Mouse (Mus musculus) gastrocnemius, postnatal 14 days (tissue): ENCODE measurements around the gene Glo1. TPM values are rescaled to one million over a fixed set of nuclear protein-coding genes. Genes with fewer than 3 reads are reported as not detected.

ENCODE experiments used
- DNase-seq: peaks from one replicate; pipeline ENCODE4 v3.0.0; 2021; ENCODE audit warnings: mixed read lengths
- intact Hi-C: fragments of 180-260 bp; cut with DNase I; formaldehyde crosslinking; loops from one replicate; pipeline ENCODE4 v1.15.1; 2025; ENCODE audit warnings: low total_unique reads
- total RNA-seq, 2 experiments: library from RNA; stranded (reverse); gene quantifications; 2 replicates each; pipeline ENCODE4 v1.2.3; 2021

Glo1 gene
- total RNA-seq, 2 experiments from 2014 or later = 125 to 128 TPM

DNA sequence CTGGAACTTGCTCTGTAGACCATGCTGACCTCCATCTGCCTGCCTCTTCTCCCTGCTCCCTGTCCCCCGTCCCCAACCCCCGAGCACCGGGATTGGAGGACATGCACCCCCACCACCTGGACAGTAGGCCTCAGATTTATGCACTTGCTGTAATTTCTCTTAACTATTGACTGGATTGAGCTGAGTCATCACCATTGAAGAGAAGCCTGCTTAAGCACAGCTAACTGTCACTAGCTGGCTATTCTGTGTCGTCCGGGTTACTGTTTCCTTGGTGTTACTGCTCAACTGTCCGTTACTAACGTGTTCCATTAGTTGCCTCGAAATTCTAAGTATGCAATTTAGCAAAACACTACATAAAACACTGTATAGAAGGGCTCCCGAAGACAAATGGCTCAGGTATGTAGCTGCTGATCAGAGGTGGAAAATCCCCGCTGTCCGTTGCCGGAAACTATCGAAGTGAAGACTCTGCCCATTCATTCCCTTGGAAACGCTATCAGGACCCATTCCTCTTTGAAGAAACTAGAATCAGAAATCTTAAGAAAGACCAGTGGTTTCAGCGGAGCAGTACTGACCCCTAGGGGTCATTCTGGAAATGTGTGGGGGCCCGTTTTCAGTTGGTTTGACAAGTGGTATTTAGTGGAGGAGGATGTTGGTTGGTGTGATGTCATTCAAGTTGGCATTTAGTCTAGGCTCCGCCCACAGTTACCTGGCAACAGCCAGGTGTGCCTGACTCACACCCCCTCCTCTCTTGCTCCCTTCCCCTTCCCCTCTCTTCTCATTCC, 36.1 kb downstream of the Glo1 start:
- DNase-seq = peak; percentile 43
- intact Hi-C loops = loop anchor here (5.0 kb wide), 1 partner anchor 33 kb away; no protein-coding TSS in a partner anchor

DNA sequence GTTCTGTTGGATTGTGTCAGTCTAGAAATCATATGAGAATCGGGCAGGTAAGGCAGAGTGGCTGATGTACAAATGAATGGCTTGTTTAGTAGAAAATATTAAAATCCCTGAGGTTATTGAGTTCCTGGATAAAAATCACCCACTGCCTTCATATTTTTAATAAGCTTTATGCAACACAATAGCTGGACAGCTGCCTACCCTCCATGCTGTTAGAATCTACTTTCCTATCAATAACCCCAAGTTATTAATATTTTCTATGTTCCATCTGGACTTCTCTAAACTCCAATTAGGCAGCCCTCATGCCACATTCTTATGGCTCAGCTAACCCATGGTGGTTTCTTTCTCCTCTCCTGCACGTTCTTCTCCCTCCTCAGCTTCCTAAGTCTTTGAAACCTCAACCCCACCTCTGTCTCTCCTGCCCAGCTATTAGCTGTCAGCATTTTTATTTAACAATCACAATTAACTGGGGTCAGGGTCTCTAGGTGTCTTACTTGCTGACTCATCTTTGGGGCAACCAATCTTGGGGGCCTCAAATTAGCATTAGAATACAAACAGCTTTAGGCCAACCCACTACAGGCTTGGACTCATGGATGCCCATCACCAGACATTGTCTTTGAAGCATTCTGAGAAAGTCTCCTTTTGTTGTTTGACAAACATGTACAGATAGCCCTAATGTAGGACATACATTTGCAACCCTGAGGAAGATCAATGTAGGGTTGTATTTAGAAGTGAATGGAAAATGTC, 43.2 kb downstream of the Glo1 start:
- DNase-seq = no peak
- intact Hi-C loops = no loop called here

GRCm38 (mm10) chr17:30582313-30582712, 44.4 kb downstream of the Glo1 start:
- DNase-seq = no peak
- intact Hi-C loops = no loop called here

GRCm38 (mm10) chr17:30581201-30581600, 45.5 kb downstream of the Glo1 start:
- DNase-seq = no peak
- intact Hi-C loops = no loop called here

DNA sequence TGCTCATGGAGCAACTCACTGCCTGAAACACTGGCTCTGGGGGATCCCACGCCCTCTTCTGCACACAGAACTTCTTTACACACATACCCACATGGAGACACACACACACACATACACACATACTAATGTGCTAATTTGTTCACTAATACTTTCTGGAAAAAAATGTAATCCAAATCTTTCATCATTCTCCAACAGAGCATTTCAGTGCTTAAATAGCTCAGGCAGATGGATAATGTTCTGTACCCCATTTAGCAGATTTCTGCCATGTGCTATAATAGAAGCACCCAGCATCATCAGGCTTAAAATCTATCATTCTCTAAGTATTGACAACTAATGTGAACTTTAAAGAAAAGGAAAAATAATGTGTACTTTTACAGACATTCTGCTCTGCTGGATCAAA, 45.9 kb downstream of the Glo1 start:
- intact Hi-C loops = no loop called here
- no peak for DNase-seq

- intact Hi-C loops = no loop called here
- no peak for DNase-seq
These were observed 49.7 kb downstream of the Glo1 start for GRCm38 (mm10) chr17:30576946-30577345.

- peak; percentile 91 for DNase-seq
- intact Hi-C loops = no loop called here
These were observed 50.5 kb downstream of the Glo1 start, which contains the start of gene Btbd9 for GRCm38 (mm10) chr17:30575941-30576773. Gene Btbd9, minus strand, starts transcription at chr17:30576488.

DNA sequence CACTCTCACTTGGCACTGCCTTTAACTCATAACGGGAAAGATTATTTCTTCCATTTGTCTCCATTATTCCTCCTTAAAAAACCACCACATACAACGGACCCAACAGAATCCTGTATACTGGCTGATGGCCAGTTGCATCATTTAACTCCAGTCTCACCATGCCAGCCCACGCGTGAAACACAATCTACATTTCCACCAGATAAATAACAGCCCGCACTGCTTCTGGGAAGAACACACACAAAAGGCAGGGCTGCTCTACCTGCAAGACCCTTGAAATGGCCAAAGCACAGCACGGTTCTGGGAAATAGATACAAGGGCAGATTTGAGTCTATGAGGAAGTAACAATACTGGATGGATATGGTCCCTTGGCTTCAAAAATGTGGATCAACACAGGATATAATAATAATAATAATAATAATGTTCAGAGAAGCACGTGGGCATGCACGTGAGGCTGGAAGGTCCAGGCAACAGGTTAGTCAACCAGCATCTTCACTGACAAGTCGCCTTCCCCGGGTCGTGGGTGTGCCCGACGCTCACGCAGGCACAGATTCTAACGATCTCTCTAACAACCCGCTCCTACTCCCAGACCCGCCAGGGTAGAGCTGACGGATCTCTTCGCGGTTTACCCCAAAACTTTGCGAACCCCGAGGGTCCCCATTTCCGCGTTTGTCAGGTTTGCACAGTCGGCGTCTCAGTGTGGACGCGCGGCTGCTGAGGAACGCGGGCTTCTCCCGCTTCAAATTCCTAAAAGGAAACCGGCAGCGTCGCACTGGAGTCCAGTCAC, 51.4 kb downstream of the Glo1 start:
- intact Hi-C loops = no loop called here
- no peak for DNase-seq

- DNase-seq = no peak
- intact Hi-C loops = no loop called here
These were observed 51.9 kb downstream of the Glo1 start for GRCm38 (mm10) chr17:30574783-30575075.

DNA sequence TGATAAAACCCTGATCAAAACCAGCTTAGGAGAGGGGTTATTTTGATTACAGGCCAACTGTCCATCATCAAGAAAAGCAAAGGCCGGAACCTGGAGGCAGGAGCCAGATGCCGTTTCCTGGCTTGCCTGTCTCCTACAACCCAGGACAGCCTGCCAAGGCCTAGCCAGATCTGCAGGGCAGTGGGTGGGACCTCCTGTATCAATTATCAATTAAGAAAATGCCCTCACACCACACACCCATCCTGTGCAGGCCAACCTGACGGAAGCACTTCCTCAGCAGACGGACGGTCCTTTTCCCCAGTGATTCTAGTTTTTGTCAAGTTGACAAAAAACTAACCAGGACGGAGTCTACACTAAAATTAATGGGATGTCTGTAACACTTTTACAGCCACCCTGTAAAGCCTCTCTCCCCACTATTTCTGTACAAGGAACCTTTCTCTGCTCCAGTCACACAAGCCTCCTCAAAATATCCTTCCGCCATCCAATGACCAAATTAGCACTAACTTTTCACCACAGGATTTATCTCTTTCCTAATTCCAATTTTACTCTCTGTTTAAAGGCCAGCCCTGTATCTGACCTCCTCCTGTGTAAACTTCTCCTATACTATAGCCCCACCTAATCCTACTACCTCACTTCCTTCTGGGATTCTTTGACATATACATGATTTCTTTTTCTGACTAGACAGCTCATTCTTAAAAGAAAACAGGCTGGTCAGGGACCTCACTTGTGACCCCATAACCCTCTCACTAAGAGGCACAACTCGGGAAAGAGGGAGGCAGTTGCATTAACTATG, 52.5 kb downstream of the Glo1 start:
- no peak for DNase-seq
- intact Hi-C loops = no loop called here

GRCm38 (mm10) chr17:30570971-30571370, 55.7 kb downstream of the Glo1 start:
- intact Hi-C loops = no loop called here
- DNase-seq = no peak

DNA sequence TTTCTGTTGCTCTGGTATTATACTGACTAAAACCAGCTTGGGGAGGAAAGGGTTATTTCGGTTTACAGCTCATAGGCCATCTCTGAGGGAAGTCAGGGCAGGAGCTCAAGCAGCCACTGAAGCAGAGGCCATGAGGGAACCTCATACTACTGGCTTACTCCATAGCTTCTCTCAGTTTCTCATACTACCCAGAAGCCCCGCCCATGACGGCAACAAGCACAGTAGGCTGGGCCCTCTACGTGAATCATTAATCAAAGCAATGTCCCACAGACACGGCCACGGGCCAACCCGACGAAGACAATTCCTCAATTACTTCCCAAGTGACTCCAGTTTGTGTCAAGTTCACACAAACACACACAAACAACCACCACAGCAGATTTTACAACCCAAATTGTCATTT, 56.5 kb downstream of the Glo1 start:
- intact Hi-C loops = no loop called here
- DNase-seq = no peak

- DNase-seq = no peak
- intact Hi-C loops = no loop called here
These were observed 58.2 kb downstream of the Glo1 start for GRCm38 (mm10) chr17:30568473-30568872.

GRCm38 (mm10) chr17:30564971-30565370, 61.7 kb downstream of the Glo1 start:
- DNase-seq = no peak

DNA sequence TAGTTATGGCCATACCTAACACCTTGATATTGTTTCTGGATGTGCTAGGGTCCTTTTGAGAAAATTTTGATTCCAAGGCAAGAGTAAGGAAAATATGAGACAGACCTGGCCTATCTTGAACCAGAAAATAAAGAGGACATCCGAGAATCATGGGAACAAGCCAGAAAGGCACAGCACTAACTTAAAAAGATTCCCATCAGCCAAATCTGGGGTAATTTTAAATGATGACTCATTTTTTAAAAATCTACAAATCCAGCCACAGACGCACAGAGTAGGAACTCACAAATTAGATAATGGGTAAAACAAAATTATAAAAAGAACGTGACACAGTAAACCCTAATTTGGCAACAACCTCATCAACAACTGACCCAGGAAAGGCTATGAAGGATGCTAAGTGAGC, 62.3 kb downstream of the Glo1 start:
- no peak for DNase-seq
- intact Hi-C loops = no loop called here

More at GRCm38 (mm10) chr17:30564971-30565370, 61.7 kb downstream of the Glo1 start:
- intact Hi-C loops = no loop called here

GRCm38 (mm10) chr17:30563484-30564075, 63.1 kb downstream of the Glo1 start:
- intact Hi-C loops = no loop called here
- no peak for DNase-seq

DNA sequence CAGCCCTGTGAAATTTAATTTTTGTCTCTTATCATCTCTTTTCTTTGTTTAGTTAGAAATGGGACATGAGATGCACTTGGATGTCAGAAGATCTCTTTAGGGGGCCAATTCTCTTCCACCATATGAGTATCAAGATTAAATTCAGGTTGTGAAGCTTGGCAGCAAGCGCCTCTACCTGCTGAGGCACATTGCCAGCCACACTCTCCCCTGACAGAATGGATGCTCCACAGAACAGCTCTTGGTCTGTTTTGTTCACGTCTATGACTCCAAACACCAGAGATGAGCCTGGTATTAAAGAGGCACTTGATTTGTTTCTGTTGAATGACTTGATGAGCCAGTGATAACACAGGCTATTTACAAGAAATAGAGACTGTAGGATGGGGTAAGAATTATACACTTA, 63.9 kb downstream of the Glo1 start:
- intact Hi-C loops = no loop called here
- DNase-seq = no peak

DNA sequence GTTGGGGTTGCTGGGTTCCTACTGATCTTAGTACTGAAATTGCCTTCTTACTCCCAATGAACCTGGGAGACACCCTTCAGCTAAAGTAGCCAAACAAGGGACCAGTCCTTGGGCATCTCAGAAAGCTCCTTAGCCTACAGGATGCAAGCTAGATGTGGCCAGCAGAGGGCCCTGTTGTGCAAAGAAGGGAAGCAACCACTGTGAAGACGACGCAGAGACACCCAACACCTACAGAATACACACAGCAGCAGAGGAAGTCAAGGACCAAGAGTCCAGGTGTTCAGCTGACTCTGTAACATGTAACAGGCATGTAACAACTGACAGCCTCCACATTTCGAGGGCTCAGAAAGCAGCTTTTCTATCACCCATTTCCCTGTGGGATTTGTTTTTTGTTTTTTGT, 67.1 kb downstream of the Glo1 start:
- DNase-seq = peak; percentile 61
- intact Hi-C loops = loop anchor here (5.0 kb wide), 1 partner anchor 33 kb away; no protein-coding TSS in a partner anchor
